Mouse (Mus musculus): Measurements from ENCODE around the gene P2rx7.

DNA sequence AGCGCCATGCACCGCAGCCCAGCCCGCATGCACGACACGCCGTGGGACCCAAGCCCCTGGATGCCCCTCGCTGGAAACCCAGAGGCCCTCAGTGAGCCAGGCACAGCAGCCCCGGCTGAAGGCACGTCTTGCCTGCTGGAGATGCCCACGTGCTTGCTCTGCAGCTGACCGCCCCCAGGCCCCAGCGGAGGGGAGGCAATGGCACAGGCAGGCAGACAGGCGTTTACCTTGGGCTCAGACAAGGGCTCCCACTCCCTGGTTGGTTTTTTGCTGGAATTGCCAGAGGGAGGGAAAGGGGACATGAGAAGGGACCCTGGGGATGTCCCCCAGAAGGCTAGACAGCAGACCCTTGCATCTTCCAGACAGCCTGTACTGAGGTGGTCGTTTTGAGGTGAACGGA lies 93.0 kb downstream of the P2rx7 start:
- TF ChIP-seq CTCF (IDR thresholded peaks at IDR 0.05; ENCODE audit: low read depth) (no peak), EP300 (IDR thresholded peaks at IDR 0.05; ENCODE audit: low read depth) (no peak)
